Mouse (Mus musculus) 3134 (cell line): ENCODE results near the gene Ell.
A peak's percentile ranks its signal among the peaks of the same experiment; 100 is the strongest.

ENCODE experiments used
- DNase-seq: peaks from one replicate; pipeline ENCODE4 v3.0.0-alpha.2; 2011; ENCODE audit warnings: low spot score; ENCODE audit not compliant: insufficient read length; ENCODE audit errors: extremely low read depth

The Ell gene

GRCm38 (mm10) chr8:70634066-70634465 lies 94.8 kb downstream of the Ell start:
- peak; percentile 81 for DNase-seq

GRCm38 (mm10) chr8:70635527-70635926 lies 96.3 kb downstream of the Ell start:
- peak; percentile 53 for DNase-seq

GRCm38 (mm10) chr8:70636838-70637237 lies 97.6 kb downstream of the Ell start:
- no peak for DNase-seq

GRCm38 (mm10) chr8:70638752-70639151 lies 99.5 kb downstream of the Ell start:
- no peak for DNase-seq
